Mouse (Mus musculus): ENCODE data around the gene Cir1.

Cir1 gene

GRCm38 (mm10) chr2:73272351-73273248 is 39.9 kb downstream of the Cir1 start:
- peak; percentile 38 for DNase-seq (ENCODE audit: low read depth, low spot score)

- DNase-seq (ENCODE audit: low read depth, low spot score), result peak; percentile 70
These were observed 40.9 kb downstream of the Cir1 start, which contains the start of gene Sp9 for GRCm38 (mm10) chr2:73271459-73272161. Gene Sp9 (plus strand): TSS chr2:73271925.

GRCm38 (mm10) chr2:73270593-73271458 is 41.7 kb downstream of the Cir1 start:
- peak; percentile 53 for DNase-seq (ENCODE audit: low read depth, low spot score)

- no peak for DNase-seq (ENCODE audit: low read depth, low spot score)
These were observed 42.4 kb downstream of the Cir1 start for GRCm38 (mm10) chr2:73270071-73270592.

- peak; percentile 20 for DNase-seq (ENCODE audit: low read depth, low spot score)
These were observed 42.8 kb downstream of the Cir1 start for GRCm38 (mm10) chr2:73269666-73270065.

- DNase-seq (ENCODE audit: low read depth, low spot score), result no peak
These were observed 43.6 kb downstream of the Cir1 start for GRCm38 (mm10) chr2:73268836-73269395.

- DNase-seq (ENCODE audit: low read depth, low spot score), result peak; percentile 23
These were observed 44.2 kb downstream of the Cir1 start for GRCm38 (mm10) chr2:73268281-73268680.

GRCm38 (mm10) chr2:73267818-73268217 is 44.7 kb downstream of the Cir1 start:
- no peak for DNase-seq (ENCODE audit: low read depth, low spot score)

- no peak for DNase-seq (ENCODE audit: low read depth, low spot score)
These were observed 45.3 kb downstream of the Cir1 start for GRCm38 (mm10) chr2:73267231-73267630.

GRCm38 (mm10) chr2:73266623-73267022 is 45.9 kb downstream of the Cir1 start:
- no peak for DNase-seq (ENCODE audit: low read depth, low spot score)

GRCm38 (mm10) chr2:73266011-73266410 is 46.5 kb downstream of the Cir1 start:
- no peak for DNase-seq (ENCODE audit: low read depth, low spot score)

- no peak for DNase-seq (ENCODE audit: low read depth, low spot score)
These were observed 47.8 kb downstream of the Cir1 start for GRCm38 (mm10) chr2:73264611-73265195.

GRCm38 (mm10) chr2:73263794-73264610 is 48.5 kb downstream of the Cir1 start:
- no peak for DNase-seq (ENCODE audit: low read depth, low spot score)

- no peak for DNase-seq (ENCODE audit: low read depth, low spot score)
These were observed 49.2 kb downstream of the Cir1 start for GRCm38 (mm10) chr2:73263172-73263765.

GRCm38 (mm10) chr2:73248701-73249100 is 63.8 kb downstream of the Cir1 start:
- DNase-seq (ENCODE audit: low read depth, low spot score), result no peak

- DNase-seq (ENCODE audit: low read depth, low spot score), result no peak
These were observed 71.2 kb downstream of the Cir1 start for GRCm38 (mm10) chr2:73241299-73241698.
